Mouse (Mus musculus) stomach, embryonic 15.5 days (tissue): ENCODE results near the gene Mcf2l. TPM values are rescaled to one million over a fixed set of nuclear protein-coding genes. Genes with fewer than 3 reads are reported as not detected.

Source experiments
- ATAC-seq: fragments of 200-750 bp; cut with Nextera tagmentation; 2 replicates; pipeline ENCODE4 v1.8.0; 2017; ENCODE audit warnings: low read depth, moderate number of reproducible peaks, moderate TSS enrichment; ENCODE audit not compliant: insufficient read depth, low FRiP score
- H3K27ac ChIP-seq: fragments of 300-500 bp; sonication (generic); 2 replicates; pipeline ENCODE4 v1.5.1; 2015; ENCODE audit warnings: mild to moderate bottlenecking, inconsistent platforms
- H3K27me3 ChIP-seq: fragments of 300-500 bp; sonication (generic); replicated peaks from 2 replicates; pipeline ENCODE4 v1.6.1; 2015; ENCODE audit warnings: inconsistent platforms
- H3K36me3 ChIP-seq: fragments of 300-500 bp; sonication (generic); 2 replicates; pipeline ENCODE4 v1.6.1; 2015; ENCODE audit warnings: inconsistent platforms
- H3K4me1 ChIP-seq: fragments of 300-500 bp; sonication (generic); 2 replicates; pipeline ENCODE4 v1.6.1; 2015; ENCODE audit warnings: inconsistent platforms
- H3K4me2 ChIP-seq: fragments of 300-500 bp; sonication (generic); 2 replicates; pipeline ENCODE4 v1.6.1; 2015; ENCODE audit warnings: mild to moderate bottlenecking, inconsistent platforms
- H3K4me3 ChIP-seq: fragments of 300-500 bp; sonication (generic); replicated peaks from 2 replicates; pipeline ENCODE4 v1.5.1; 2015; ENCODE audit warnings: inconsistent platforms
- H3K9ac ChIP-seq: fragments of 300-500 bp; sonication (generic); 2 replicates; pipeline ENCODE4 v1.6.1; 2015; ENCODE audit warnings: inconsistent platforms
- H3K9me3 ChIP-seq: fragments of 300-500 bp; sonication (generic); 2 replicates; pipeline ENCODE4 v1.6.1; 2016; ENCODE audit warnings: inconsistent platforms
- WGBS: fragments of 180-500 bp; shearing (Covaris S2); methylation state at CpG from one replicate; pipeline ENCODE4 v1.1.7; 2015; 5-methylcytosine and 5-hydroxymethylcytosine counted together
- polyA plus RNA-seq: library from polyadenylated mRNA; unstranded; fragments of >200 nt; fragmentation: Nextera tagmentation; extraction: Ambion mirVana; gene quantifications from 2 replicates; pipeline ENCODE4 v1.2.1, GENCODE M21; 2015

The Mcf2l gene
- polyA plus RNA-seq, 1 experiment from 2014 or later: 14.3 TPM

- WGBS: 46% methylated on average over 2 of the region's 2 CpGs
- no peak for ATAC-seq
- no peak overlapping the region for H3K4me2 ChIP-seq
These were observed 87.6 kb downstream of the Mcf2l start for GRCm38 (mm10) chr8:12961211-12961610.

GRCm38 (mm10) chr8:12961821-12962534, 88.4 kb downstream of the Mcf2l start:
- no peaks in the 10 kb centered on the region for H3K27me3 ChIP-seq
- ATAC-seq: no peak
- H3K4me3 ChIP-seq: no peak overlapping the region
- H3K27ac ChIP-seq: no peak overlapping the region
- no peaks in the 10 kb centered on the region for H3K9me3 ChIP-seq
- peaks cover 6% of the 10 kb centered on the region for H3K36me3 ChIP-seq
- no peak overlapping the region for H3K4me2 ChIP-seq
- no peak overlapping the region for H3K9ac ChIP-seq
- peaks cover 7% of the 10 kb centered on the region; the same call in 1 of the 2 replicates for H3K4me1 ChIP-seq
- WGBS: 58% methylated on average over 8 of the region's 8 CpGs

More at GRCm38 (mm10) chr8:12961211-12961610, 87.6 kb downstream of the Mcf2l start:
- peaks cover 10% of the 10 kb centered on the region; the same call in 1 of the 2 replicates for H3K4me1 ChIP-seq
- H3K36me3 ChIP-seq: peaks cover 5% of the 10 kb centered on the region
- H3K27ac ChIP-seq: no peak overlapping the region
- no peaks in the 10 kb centered on the region for H3K27me3 ChIP-seq
- H3K9me3 ChIP-seq: no peaks in the 10 kb centered on the region
- no peak overlapping the region for H3K9ac ChIP-seq
- no peak overlapping the region for H3K4me3 ChIP-seq

GRCm38 (mm10) chr8:12962541-12963380, 89.2 kb downstream of the Mcf2l start:
- WGBS: 59% methylated on average over 13 of the region's 13 CpGs
- Histone ChIP-seq H3K4me2 (no peak overlapping the region), H3K4me3 (no peak overlapping the region), H3K36me3 (peaks cover 6% of the 10 kb centered on the region), H3K27ac (no peak overlapping the region), H3K9me3 (no peaks in the 10 kb centered on the region), H3K4me1 (peaks cover 3% of the 10 kb centered on the region; the same call in 1 of the 2 replicates), H3K27me3 (no peaks in the 10 kb centered on the region), H3K9ac (no peak overlapping the region)
- no peak for ATAC-seq

GRCm38 (mm10) chr8:12976290-12976689, 102.7 kb downstream of the Mcf2l start:
- H3K9ac ChIP-seq: no peak overlapping the region
- H3K27ac ChIP-seq: no peak overlapping the region
- H3K27me3 ChIP-seq: no peaks in the 10 kb centered on the region
- no peaks in the 10 kb centered on the region for H3K36me3 ChIP-seq
- 86% methylated on average over 11 of the region's 11 CpGs for WGBS
- no peaks in the 10 kb centered on the region for H3K9me3 ChIP-seq
- H3K4me1 ChIP-seq: no peaks in the 10 kb centered on the region
- no peak overlapping the region for H3K4me3 ChIP-seq
- H3K4me2 ChIP-seq: no peak overlapping the region
- ATAC-seq: no peak

- WGBS: 39% methylated on average over 5 of the region's 5 CpGs
These were observed 103.1 kb downstream of the Mcf2l start for GRCm38 (mm10) chr8:12976723-12977122.

GRCm38 (mm10) chr8:12977325-12977724, 103.7 kb downstream of the Mcf2l start:
- Histone ChIP-seq H3K4me3 (no peak overlapping the region), H3K36me3 (no peaks in the 10 kb centered on the region), H3K27me3 (no peaks in the 10 kb centered on the region), H3K9me3 (no peaks in the 10 kb centered on the region), H3K27ac (no peak overlapping the region), H3K4me1 (no peaks in the 10 kb centered on the region), H3K9ac (no peak overlapping the region), H3K4me2 (no peak overlapping the region)
- WGBS: 51% methylated on average over 12 of the region's 12 CpGs
- no peak for ATAC-seq

More at GRCm38 (mm10) chr8:12976723-12977122, 103.1 kb downstream of the Mcf2l start:
- no peaks in the 10 kb centered on the region for H3K4me1 ChIP-seq
- H3K4me2 ChIP-seq: no peak overlapping the region
- H3K36me3 ChIP-seq: no peaks in the 10 kb centered on the region
- H3K9me3 ChIP-seq: no peaks in the 10 kb centered on the region
- no peak overlapping the region for H3K9ac ChIP-seq
- no peak for ATAC-seq
- no peak overlapping the region for H3K4me3 ChIP-seq
- no peaks in the 10 kb centered on the region for H3K27me3 ChIP-seq
- no peak overlapping the region for H3K27ac ChIP-seq

- WGBS: 59% methylated on average over 2 of the region's 2 CpGs
- Histone ChIP-seq H3K9ac (no peak overlapping the region), H3K4me3 (no peak overlapping the region), H3K4me2 (no peak overlapping the region), H3K27ac (no peak overlapping the region), H3K4me1 (no peaks in the 10 kb centered on the region), H3K27me3 (no peaks in the 10 kb centered on the region), H3K36me3 (no peaks in the 10 kb centered on the region), H3K9me3 (no peaks in the 10 kb centered on the region)
- ATAC-seq: no peak
These were observed 104.7 kb downstream of the Mcf2l start for GRCm38 (mm10) chr8:12978308-12978707.

- WGBS: 25% methylated on average over 5 of the region's 5 CpGs
- ATAC-seq: 0 out of 2 replicates have a peak, but pooled peaks have one; percentile 44
- Histone ChIP-seq H3K4me2 (no peak overlapping the region), H3K9ac (no peak overlapping the region), H3K27ac (no peak overlapping the region), H3K27me3 (no peaks in the 10 kb centered on the region), H3K4me3 (no peak overlapping the region), H3K4me1 (no peaks in the 10 kb centered on the region), H3K36me3 (no peaks in the 10 kb centered on the region), H3K9me3 (no peaks in the 10 kb centered on the region)
These were observed 105.1 kb downstream of the Mcf2l start for GRCm38 (mm10) chr8:12978726-12979125.

GRCm38 (mm10) chr8:12983681-12984467, 110.3 kb downstream of the Mcf2l start:
- ATAC-seq: no peak
- no peaks in the 10 kb centered on the region for H3K9me3 ChIP-seq
- H3K4me2 ChIP-seq: no peak overlapping the region
- H3K4me1 ChIP-seq: no peaks in the 10 kb centered on the region
- no peaks in the 10 kb centered on the region for H3K36me3 ChIP-seq
- WGBS: 82% methylated on average over 18 of the region's 18 CpGs
- no peak overlapping the region for H3K9ac ChIP-seq
- no peaks in the 10 kb centered on the region for H3K27me3 ChIP-seq
- no peak overlapping the region for H3K4me3 ChIP-seq
- H3K27ac ChIP-seq: no peak overlapping the region

- no peaks in the 10 kb centered on the region for H3K27me3 ChIP-seq
- 83% methylated on average over 17 of the region's 17 CpGs for WGBS
- no peak overlapping the region for H3K4me3 ChIP-seq
- no peak overlapping the region for H3K27ac ChIP-seq
- no peak overlapping the region for H3K9ac ChIP-seq
- no peak overlapping the region for H3K4me2 ChIP-seq
- no peaks in the 10 kb centered on the region for H3K36me3 ChIP-seq
- no peaks in the 10 kb centered on the region for H3K4me1 ChIP-seq
- H3K9me3 ChIP-seq: no peaks in the 10 kb centered on the region
- no peak for ATAC-seq
These were observed 111.1 kb downstream of the Mcf2l start for GRCm38 (mm10) chr8:12984601-12985243.

GRCm38 (mm10) chr8:12985259-12985658, 111.7 kb downstream of the Mcf2l start:
- Histone ChIP-seq H3K9ac (no peak overlapping the region), H3K36me3 (no peaks in the 10 kb centered on the region), H3K9me3 (no peaks in the 10 kb centered on the region), H3K4me2 (no peak overlapping the region), H3K4me1 (no peaks in the 10 kb centered on the region), H3K4me3 (no peak overlapping the region), H3K27me3 (no peaks in the 10 kb centered on the region), H3K27ac (no peak overlapping the region)
- 85% methylated on average over 13 of the region's 13 CpGs for WGBS
- ATAC-seq: no peak
